Mouse (Mus musculus) left cerebral cortex, postnatal 14 days (tissue): ENCODE measurements at regions not wholly inside any gene's neighbourhood (a gene's known extent, or its start where the extent isn't known, plus 50 kb on each side); places are given as distances from the start of the nearest gene placed in this dataset.

Source experiments
- DNase-seq, 2 experiments: peaks; one replicate each; pipeline ENCODE4 v3.0.0; 2021 to 2022; ENCODE audit warnings: low spot score in 2 of 2, mixed read lengths in 1 of 2
- intact Hi-C: fragments of 180-260 bp; cut with DNase I; formaldehyde crosslinking; loops from one replicate; pipeline ENCODE4 v1.15.1; 2025

GRCm38 (mm10) chr11:56716953-56717352, 294.2 kb upstream of the Gria1 start:
- DNase-seq, result peak; percentile 40 to 62
- intact Hi-C loops, result no loop called here

GRCm38 (mm10) chr11:56725141-56725540, 286.0 kb upstream of the Gria1 start:
- intact Hi-C loops, result no loop called here
- DNase-seq, result no peak

- intact Hi-C loops, result no loop called here
- no peak for DNase-seq
Observed at GRCm38 (mm10) chr11:56726161-56726560, 285.0 kb upstream of the Gria1 start.

- intact Hi-C loops, result no loop called here
- DNase-seq, result no peak
Observed at GRCm38 (mm10) chr11:56727556-56727955, 283.6 kb upstream of the Gria1 start.

- peak in 1 of 2 experiments; percentile 6 for DNase-seq
- intact Hi-C loops, result no loop called here
Observed at GRCm38 (mm10) chr11:56728204-56729002, 282.8 kb upstream of the Gria1 start.

- intact Hi-C loops, result no loop called here
- DNase-seq, result no peak
Observed at GRCm38 (mm10) chr11:56741857-56742256, 269.3 kb upstream of the Gria1 start.

GRCm38 (mm10) chr11:56750032-56750431, 261.2 kb upstream of the Gria1 start:
- DNase-seq, result no peak
- intact Hi-C loops, result no loop called here

GRCm38 (mm10) chr11:56750639-56751038, 260.5 kb upstream of the Gria1 start:
- no peak for DNase-seq
- intact Hi-C loops, result no loop called here

- intact Hi-C loops, result no loop called here
Observed at GRCm38 (mm10) chr11:56751918-56752317, 259.3 kb upstream of the Gria1 start.

GRCm38 (mm10) chr11:56753699-56754098, 257.5 kb upstream of the Gria1 start:
- intact Hi-C loops, result no loop called here
- peak; percentile 17 to 32 for DNase-seq

More at GRCm38 (mm10) chr11:56751918-56752317, 259.3 kb upstream of the Gria1 start:
- DNase-seq, result no peak

- intact Hi-C loops, result no loop called here
- DNase-seq, result no peak
Observed at GRCm38 (mm10) chr11:56760474-56760873, 250.7 kb upstream of the Gria1 start.

GRCm38 (mm10) chr11:56762467-56763120, 248.6 kb upstream of the Gria1 start:
- intact Hi-C loops, result no loop called here
- peak in 1 of 2 experiments; percentile 17 for DNase-seq

GRCm38 (mm10) chr11:56767424-56767823, 243.8 kb upstream of the Gria1 start:
- DNase-seq, result peak; percentile 17 to 37
- intact Hi-C loops, result no loop called here

- DNase-seq, result peak in 1 of 2 experiments; percentile 11
- intact Hi-C loops, result no loop called here
Observed at GRCm38 (mm10) chr11:56786351-56786750, 224.8 kb upstream of the Gria1 start.

GRCm38 (mm10) chr11:56792691-56793090, 218.5 kb upstream of the Gria1 start:
- DNase-seq, result peak; percentile 13 to 27
- intact Hi-C loops, result no loop called here

- intact Hi-C loops, result no loop called here
- no peak for DNase-seq
Observed at GRCm38 (mm10) chr11:56807314-56807713, 203.9 kb upstream of the Gria1 start.

- DNase-seq, result peak; percentile 27 to 39
- intact Hi-C loops, result no loop called here
Observed at GRCm38 (mm10) chr11:56810141-56810540, 201.0 kb upstream of the Gria1 start.

GRCm38 (mm10) chr11:56812121-56812520, 199.1 kb upstream of the Gria1 start:
- intact Hi-C loops, result no loop called here
- DNase-seq, result no peak

- no peak for DNase-seq
- intact Hi-C loops, result no loop called here
Observed at GRCm38 (mm10) chr11:56823471-56823870, 187.7 kb upstream of the Gria1 start.

- intact Hi-C loops, result no loop called here
- DNase-seq, result no peak
Observed at GRCm38 (mm10) chr11:56827499-56827898, 183.7 kb upstream of the Gria1 start.

GRCm38 (mm10) chr11:56862649-56863048, 148.5 kb upstream of the Gria1 start:
- peak; percentile 43 to 72 for DNase-seq
- intact Hi-C loops, result no loop called here
